Mouse (Mus musculus) brain, embryonic 18.5 days (tissue): ENCODE data around the gene Pank3.
"Not testable (repeated sequence)": the region's sequence is repeated elsewhere in the genome, so short reads cannot be mapped to it uniquely, and the experiment has no call there.

Source experiments
- DNase-seq: peaks from one replicate; pipeline ENCODE4 v3.0.0-alpha.2; 2012; ENCODE audit warnings: low read depth, low spot score

The Pank3 gene

DNA sequence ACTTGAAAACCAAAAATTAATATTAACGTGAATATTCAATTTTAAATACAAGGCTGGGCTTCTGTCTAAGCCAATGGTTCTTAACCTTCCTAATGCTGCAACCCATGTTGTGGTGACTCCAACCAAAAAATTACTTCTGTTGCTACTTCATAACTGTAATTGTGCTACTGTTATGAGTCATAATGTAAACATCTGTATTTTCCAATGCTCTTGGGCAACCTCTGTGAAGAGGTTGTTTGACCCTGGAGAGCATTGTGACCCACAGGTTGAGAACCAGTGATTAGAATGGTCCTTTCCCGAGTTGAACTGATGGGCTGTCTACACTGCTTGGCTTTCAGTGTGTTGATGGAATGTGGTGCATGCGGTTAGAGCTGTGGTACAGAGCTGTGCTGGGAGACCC, 7.2 kb downstream of the Pank3 start:
- DNase-seq = no peak

GRCm38 (mm10) chr11:35780336-35780735, 11.1 kb downstream of the Pank3 start:
- no peak for DNase-seq

DNA sequence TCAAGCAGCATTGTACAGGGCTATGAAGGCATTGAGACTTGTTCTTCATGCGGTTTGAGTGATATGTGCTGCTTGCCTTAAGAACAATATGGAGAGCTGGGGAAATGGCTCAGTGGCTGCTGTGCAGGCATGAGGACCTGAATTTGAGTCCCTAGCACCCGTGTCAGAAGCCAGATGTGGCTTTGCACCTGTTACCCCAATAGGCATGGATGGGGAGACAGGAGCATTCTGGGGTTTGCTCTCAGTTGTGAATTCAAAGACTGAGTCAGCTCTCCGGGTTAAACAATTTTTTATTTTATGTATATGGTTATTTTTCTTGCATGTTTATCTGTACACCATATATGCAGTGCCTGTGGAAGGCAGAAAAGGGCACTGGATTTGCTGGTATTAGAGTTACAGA, 13.2 kb downstream of the Pank3 start:
- no peak for DNase-seq

DNA sequence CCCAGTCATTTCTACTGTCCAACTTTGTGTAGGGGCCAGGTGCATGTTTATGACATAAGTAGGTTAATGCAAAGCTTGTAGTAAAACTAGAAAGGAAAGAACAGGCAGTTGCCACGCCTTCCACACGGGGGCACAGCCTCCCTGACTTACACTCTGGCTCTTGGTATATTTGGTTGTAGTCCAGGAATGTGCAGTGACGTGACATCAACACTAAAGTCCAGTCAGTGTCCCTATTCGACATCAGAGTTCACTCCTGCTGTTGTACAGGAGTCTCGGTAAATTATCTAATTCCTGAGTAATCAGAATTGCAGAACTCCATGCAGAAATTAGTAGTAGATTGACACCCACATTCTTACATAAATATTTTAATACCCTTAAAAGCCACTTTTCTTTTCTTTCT, 13.8 kb downstream of the Pank3 start:
- DNase-seq = no peak

- no peak for DNase-seq
These were observed 14.7 kb downstream of the Pank3 start for GRCm38 (mm10) chr11:35784002-35784401.

DNA sequence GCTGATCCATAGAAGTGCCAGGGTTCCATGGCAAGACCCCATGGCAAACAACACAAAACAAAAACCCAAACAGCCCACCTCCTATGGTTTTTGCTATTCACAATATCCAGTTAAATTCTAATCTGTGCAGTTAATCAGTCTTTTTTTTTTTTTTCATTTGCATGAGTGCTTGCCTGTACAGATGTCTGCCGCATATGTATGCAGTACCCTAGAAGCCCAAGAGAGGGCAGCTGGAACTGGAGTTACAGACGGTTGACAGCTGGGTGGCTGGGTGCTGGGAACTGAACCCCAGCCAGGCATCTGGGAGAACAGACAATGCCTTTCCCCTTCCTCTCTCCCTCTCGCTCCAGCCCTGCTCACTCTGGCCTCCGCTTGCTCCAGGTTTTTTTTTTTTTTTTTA, 15.3 kb downstream of the Pank3 start:
- DNase-seq = no peak

- no peak for DNase-seq
These were observed 19.2 kb downstream of the Pank3 start for GRCm38 (mm10) chr11:35788443-35788842.

DNA sequence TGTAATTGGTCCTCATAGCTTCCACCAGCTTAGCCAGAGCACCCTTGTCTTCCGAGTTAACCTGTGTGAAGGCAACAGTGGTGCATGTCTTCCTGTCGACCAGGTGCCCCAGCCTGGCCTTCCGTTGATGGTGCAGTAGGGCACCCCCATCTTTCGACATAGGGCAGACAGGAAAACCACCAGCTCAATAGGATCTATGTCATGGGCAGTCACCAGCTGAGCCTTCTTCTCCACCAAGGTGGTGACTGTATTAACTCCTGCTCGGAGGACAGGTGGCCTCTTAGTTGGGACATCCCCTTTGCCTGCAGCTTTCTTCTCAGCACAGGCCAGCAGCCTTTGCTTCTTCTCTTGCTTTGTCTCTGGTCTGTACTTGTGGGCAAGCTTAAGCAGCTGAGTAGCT, 23.5 kb downstream of the Pank3 start:
- not testable (repeated sequence) for DNase-seq

DNA sequence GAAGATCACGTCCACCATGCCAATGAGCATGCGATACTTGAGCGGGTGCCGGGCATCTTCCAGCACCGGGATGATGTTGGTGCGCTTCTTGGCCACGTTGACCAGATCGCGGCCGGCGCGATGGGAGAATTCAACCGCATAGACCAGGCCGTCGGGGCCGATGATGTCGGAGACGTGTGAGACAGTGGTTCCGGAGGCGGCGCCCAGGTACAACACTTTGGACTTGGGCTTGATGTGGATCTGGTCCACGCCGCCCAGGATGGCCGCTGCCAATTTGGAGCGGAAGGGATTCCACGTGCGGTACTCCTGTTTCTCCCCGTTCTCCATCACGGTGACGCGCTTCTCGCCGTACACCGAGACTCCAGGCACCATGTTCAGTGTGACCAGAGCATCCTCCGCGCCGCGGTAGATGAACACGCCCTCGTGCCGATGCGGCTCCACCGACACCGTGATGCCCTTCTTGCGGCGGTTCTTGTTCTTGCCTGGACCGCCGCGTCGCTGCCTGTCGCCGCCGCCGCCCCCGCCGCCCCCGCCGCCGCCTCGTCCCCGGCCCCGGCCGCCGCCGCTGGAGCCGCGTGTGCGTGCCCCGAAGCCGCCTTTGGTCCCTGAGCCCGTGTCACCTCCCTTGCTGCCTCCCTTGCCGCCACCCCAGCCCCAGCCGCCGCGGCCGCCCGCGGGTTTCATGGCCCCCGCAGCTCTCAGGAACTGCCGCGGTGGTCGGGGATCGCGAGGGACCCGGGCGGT, 28.6 kb downstream of the Pank3 start:
- no peak for DNase-seq

DNA sequence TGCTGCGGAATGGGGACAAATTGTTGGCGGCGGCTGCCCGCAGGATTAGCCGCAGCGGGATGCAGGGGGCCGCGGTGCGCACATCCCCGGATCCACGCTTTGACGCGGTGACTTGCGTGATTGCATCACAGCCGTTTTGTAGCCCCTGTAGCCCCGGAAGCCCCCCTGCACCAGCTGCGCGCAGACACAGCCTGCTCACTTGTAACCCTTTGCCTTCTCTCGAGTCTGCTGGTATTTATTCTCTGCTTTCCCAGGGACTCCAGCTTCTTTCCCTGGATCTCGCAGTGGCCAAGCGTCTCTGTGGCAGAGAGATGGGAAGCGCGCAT, 29.2 kb downstream of the Pank3 start:
- DNase-seq = peak; percentile 78

GRCm38 (mm10) chr11:35798874-35799273, 29.6 kb downstream of the Pank3 start, which contains the start of gene Fbll1:
Gene Fbll1 (minus strand): TSS chr11:35798884.
- DNase-seq = no peak

DNA sequence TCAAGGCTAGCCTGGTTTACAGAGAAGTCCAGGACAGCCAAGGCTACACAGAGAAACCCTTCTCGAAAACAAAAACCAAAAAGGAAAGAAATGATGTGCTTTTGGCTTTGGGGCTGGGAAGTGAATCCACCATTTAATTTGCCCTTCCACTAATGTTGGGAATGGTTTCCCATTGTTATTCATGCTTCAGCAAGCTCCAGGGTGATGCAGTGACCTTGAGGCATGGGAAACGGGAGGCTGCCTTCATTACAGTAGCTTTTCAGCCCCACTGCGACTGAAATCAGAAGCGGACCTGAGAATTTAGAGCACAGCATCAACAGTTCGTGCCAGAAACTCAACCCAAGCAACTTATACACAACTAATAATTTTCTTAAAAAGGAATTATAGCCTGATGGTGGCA, 32.0 kb downstream of the Pank3 start:
- DNase-seq = no peak

- DNase-seq = no peak
These were observed 42.2 kb downstream of the Pank3 start for GRCm38 (mm10) chr11:35811458-35811857.

GRCm38 (mm10) chr11:35816316-35816715, 47.0 kb downstream of the Pank3 start:
- DNase-seq = no peak

GRCm38 (mm10) chr11:35827714-35828113, 58.4 kb downstream of the Pank3 start:
- no peak for DNase-seq

- DNase-seq = no peak
These were observed 62.9 kb downstream of the Pank3 start for GRCm38 (mm10) chr11:35832139-35832538.

DNA sequence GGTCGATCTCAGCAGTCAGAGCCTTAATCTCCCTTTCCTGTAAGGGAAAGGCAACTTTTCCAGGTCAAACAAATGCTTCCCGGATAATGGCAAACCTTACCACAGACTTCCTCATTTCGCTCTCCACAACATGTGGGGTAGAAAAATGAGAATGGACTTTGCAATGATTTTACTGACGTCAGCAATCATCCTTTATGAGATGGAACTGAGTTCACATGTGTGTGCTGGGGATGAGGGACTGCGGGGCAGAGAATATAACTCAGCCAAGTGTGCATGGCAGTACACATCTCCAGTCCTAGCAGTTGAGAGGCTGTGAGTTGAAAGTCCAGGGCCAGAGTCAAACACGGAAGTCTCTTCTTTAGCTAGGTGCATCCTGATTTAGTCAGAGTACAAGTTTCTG, 64.0 kb downstream of the Pank3 start:
- DNase-seq = no peak

- DNase-seq = peak; percentile 81
These were observed 64.9 kb downstream of the Pank3 start, which contains the start of gene Rars for GRCm38 (mm10) chr11:35834022-35834760. Gene Rars (minus strand): TSS chr11:35834506.

DNA sequence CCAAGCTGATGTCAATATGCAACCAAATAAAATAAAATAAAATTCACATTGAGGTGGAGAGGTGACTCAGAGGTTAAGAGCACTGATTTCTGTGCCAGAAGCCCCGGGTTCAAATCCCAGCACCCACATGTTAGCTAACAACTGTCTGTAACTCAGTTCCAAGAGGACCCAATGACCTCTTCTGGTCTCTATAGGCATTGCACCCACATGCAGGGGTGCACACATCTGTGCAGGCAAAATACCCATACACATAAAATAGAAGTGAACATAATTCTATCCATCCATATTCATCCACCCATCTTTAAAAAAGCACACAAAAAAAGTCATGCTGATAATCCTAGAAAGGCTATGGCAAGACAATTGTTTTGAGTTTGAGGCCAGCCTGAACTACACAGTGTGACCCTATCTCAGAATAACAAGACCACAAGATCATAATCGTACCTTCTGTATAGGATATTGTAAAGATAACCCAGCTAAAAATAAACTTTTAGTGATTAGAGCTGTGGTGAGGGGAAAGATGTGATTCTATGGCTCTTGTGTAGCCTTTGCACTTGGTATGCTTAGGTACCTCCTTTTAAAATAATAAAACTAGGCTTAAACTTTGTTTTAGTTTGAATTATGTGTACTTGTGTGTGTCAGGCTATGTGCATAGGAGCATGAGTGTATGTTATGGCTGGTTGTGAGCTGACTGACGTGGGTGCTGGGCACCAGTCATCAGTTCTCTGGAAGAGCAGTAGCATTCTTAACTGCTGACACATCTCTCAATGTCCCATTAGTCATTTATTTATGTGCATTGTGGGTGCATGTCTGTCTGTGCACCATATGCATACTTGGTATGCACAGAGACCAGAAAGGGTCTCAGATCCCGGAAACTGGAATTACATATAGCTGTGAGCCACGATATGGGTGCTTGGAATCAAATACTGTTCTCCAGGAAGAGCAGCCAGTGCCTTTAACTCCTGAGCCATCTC, 68.2 kb downstream of the Pank3 start:
- no peak for DNase-seq

GRCm38 (mm10) chr11:35838345-35839338, 69.4 kb downstream of the Pank3 start:
- no peak for DNase-seq

DNA sequence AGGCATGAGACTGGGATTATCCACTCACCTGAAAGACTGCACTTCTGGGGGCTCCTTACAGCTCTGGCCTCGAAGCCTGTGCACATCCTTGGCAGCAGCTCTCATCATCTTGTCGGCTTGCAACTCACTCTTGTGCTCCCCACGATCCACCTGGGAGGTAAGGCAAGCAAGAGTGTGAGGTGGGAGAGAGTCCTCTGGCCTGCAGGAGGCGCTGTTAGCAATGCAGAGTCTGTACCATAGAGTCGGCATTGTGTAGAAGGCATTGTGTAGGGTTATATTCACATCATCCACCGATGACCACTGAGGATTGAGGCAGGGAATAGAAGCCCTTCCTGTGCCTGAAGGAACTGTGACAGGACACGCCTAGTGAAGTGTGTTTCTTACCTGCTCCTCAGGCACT, 71.0 kb downstream of the Pank3 start:
- DNase-seq = no peak
